Mouse (Mus musculus): ENCODE results near the gene Bicd1. TPM values are rescaled to one million over a fixed set of nuclear protein-coding genes. Genes with fewer than 3 reads are reported as not detected.

The Bicd1 gene
- polyA plus RNA-seq, 1 experiment from 2014 or later: 5.0 TPM

- Histone ChIP-seq H3K9ac (ENCODE audit: low read length) (no peak overlapping the region), H3K4me2 (ENCODE audit: low read depth, severe bottlenecking) (no peak overlapping the region), H3K27me3 (ENCODE audit: control insufficient read depth, insufficient read depth, low read length) (no peaks in the 10 kb centered on the region), H3K4me1 (ENCODE audit: control insufficient read depth, insufficient read depth, low read length) (no peaks in the 10 kb centered on the region), H3K4me3 (ENCODE audit: low read depth, low read length) (no peak overlapping the region), H3K36me3 (ENCODE audit: control insufficient read depth, insufficient read depth, low read length) (no peaks in the 10 kb centered on the region), H3K27ac (replicated peaks; ENCODE audit: low read depth, low read length) (no peak overlapping the region), H3K9me3 (ENCODE audit: control insufficient read depth, low read length) (no peaks in the 10 kb centered on the region)
- WGBS: 90% methylated on average over 7 of the region's 7 CpGs
- DNase-seq (ENCODE audit: low spot score): no peak
- no peak for ATAC-seq (ENCODE audit: insufficient number of reproducible peaks, low FRiP score, low TSS enrichment, low read depth)
Observed at GRCm38 (mm10) chr6:149585708-149586504, 177.2 kb downstream of the Bicd1 start.

Small RNA genes within 50 kb of the gene (microRNA-seq; reads per million reads assigned to microRNA genes)
- gene Gm24307: not detected

Other genes starting within 250 kb of the Bicd1 start
- gene Amn1, start 220.2 kb upstream of the Bicd1 start, polyA plus RNA-seq (2014; fragmentation: Nextera tagmentation; extraction: Ambion mirVana): 39.1 and 43.0 TPM in 2 replicates
- 60.4 and 61.7 TPM in 2 replicates for gene Resf1, start 99.5 kb upstream of the Bicd1 start, polyA plus RNA-seq (2014; fragmentation: Nextera tagmentation; extraction: Ambion mirVana)